Mouse (Mus musculus): Measurements from ENCODE around the gene Isg20. TPM values are rescaled to one million over a fixed set of nuclear protein-coding genes. Genes with fewer than 3 reads are reported as not detected.

Gene Isg20
- total RNA-seq, 2 experiments from 2014 or later = 581 to 792 TPM

GRCm38 (mm10) chr7:78897567-78897966, 15.7 kb upstream of the Isg20 start:
- ATAC-seq (replicated peaks; ENCODE audit: low FRiP score, poor library complexity, severe bottlenecking) = no peak

DNA sequence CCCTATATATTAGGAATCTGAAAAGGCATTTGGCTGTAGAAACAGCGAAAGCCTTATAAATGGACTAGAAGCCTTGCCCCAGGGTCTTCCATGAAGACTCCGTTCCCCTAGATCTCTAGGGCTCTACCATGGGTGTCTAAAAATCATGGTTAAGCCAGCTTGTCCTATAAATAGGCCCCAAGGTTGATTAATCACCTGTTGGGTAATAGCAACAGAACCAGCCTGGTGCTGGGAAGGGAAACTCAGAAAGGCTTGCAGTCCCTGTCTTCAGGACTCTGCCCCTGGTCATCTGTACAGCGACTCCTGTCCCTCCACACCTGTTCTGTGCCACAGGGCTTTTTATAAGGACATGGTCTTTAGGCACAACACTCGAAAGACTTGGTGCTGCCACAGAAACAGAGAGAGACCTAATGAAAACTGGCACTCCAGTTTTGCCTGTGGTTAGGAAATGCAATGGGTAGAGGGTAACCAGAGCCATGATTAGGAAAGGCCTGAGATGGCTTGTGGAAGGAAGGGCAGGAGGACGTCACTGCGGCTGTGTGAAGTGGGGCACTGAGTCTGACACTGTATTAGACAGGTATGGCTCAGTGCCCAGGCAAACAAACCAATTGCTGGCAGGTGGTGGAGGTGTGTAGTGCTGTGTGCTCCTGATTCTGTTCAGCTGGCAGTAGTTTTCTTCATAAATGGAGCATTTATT, 9.9 kb upstream of the Isg20 start:
- no peak for ATAC-seq (replicated peaks; ENCODE audit: low FRiP score, poor library complexity, severe bottlenecking)

- no peak for ATAC-seq (replicated peaks; ENCODE audit: low FRiP score, poor library complexity, severe bottlenecking)
Observed at GRCm38 (mm10) chr7:78904175-78904574, 9.0 kb upstream of the Isg20 start.

DNA sequence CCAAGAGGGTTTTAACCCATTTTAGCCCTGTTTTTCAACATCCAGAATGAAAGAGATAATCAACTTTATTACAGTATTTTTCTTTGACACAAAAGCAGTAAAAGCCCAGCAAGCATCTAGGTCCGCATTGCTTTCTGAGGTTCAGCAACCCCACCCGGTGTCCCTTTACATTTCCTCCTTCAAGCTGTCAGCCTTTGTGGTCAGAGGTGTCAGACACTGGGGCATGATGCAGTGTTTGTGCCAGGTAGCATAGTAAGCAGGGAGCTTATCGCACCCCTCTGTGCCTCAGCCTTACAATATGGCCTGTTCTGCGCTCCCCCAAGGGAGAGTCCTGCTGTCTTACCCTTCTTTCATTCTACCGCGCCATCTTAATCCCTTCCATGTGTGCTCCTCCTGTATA, 4.2 kb upstream of the Isg20 start:
- no peak for ATAC-seq (replicated peaks; ENCODE audit: low FRiP score, poor library complexity, severe bottlenecking)

DNA sequence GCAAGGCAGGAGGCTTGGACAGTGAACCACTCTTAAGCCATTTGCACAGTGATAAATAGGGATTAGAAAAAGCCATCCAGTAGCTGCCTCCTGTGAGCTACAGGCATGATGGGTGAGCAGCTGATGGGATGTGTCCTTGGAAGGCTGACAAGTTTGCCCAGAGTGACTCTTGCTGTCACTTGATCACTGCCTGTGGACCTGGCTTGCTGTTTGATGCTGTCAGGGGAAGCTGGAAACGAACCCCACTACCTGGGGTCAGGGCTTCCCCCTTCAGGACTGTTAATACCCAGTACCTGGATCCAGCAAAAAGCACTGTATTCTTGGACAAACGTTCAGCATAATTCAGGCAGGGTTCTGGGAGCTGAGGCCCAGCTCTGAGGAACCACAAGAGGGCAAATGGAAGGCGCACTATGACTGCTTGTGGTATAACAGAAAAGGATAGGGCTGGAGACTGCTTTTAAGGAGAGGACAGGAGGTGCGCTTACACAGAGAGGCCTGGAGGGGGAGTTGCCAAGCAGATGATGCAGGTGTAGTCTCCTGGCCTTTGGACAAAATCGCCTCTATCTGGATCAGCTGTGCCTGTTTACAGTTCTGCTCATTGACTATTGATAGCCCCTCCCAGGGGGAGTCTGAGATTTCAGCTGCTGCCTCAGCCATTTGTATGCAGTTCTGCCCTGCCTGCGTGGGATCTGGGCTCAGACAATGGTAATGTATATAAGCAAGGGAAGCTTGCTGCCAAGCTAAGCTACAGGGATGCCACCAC, 2.7 kb upstream of the Isg20 start:
- ATAC-seq (replicated peaks; ENCODE audit: low FRiP score, poor library complexity, severe bottlenecking) = no peak

- ATAC-seq (replicated peaks; ENCODE audit: low FRiP score, poor library complexity, severe bottlenecking) = no peak
Observed at GRCm38 (mm10) chr7:78911209-78911608, 2.0 kb upstream of the Isg20 start.

GRCm38 (mm10) chr7:78912253-78912973, 811 bp upstream of the Isg20 start:
- ATAC-seq (replicated peaks; ENCODE audit: low FRiP score, poor library complexity, severe bottlenecking) = 0 out of 2 replicates have a peak, but pooled peaks have one; percentile 6

GRCm38 (mm10) chr7:78913649-78914544, 673 bp downstream of the Isg20 start:
- ATAC-seq (replicated peaks; ENCODE audit: low FRiP score, poor library complexity, severe bottlenecking) = peak; percentile 71

DNA sequence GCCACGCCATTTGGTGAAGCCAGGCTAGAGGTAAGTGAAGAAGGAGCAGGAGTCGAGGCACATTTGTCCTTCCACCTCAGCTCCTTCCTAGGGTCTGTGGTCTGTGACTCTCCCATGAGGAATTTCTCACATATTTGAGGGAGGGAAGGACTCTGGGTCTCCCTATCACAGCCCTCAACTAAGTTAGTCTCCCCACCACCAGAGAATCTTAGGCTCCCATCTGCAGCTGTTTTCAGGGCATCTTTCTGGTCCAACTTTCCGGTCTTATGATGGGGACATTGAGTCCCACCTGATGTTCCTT, 1.3 kb downstream of the Isg20 start:
- ATAC-seq (replicated peaks; ENCODE audit: low FRiP score, poor library complexity, severe bottlenecking) = no peak

GRCm38 (mm10) chr7:78914896-78915510, 1.8 kb downstream of the Isg20 start:
- peak; percentile 41 for ATAC-seq (replicated peaks; ENCODE audit: low FRiP score, poor library complexity, severe bottlenecking)

DNA sequence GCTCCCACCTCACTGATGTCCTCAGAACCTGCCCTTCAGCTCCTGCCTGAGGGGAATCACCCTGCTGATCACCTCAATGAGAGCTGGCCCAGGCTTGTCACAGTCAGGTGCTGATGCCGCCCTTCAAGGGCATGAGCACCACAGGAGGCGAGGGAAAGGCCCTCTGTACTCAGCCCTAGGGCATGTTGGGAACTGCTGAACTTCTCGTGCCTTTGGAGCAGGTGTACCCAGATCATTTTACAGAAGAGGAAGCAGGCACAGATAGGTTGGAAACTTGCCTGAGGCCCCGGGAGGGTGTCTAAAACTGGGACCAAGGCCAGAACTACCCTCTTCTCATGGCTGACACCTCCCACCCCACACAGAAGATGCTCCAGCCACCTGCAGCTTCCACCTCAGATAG, 5.5 kb downstream of the Isg20 start:
- no peak for ATAC-seq (replicated peaks; ENCODE audit: low FRiP score, poor library complexity, severe bottlenecking)

DNA sequence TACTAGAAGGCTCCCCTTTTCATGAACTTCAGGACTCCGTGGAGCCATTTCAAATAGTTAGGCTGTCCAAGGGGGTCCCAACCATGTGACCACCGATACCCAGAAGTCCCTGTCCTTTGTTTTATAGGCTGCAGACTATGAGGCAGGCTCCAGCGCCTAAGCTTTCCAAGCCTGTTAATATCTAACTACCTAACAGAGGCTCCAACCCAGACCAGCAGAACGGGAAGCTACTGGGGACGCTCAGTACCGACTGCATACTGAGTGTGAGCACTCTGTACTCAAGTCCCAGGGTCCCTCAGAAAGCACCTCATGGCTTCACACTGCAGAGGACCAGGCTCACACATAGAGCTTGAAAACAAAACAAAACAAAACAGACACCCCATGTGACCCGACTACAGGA, 9.3 kb downstream of the Isg20 start:
- no peak for ATAC-seq (replicated peaks; ENCODE audit: low FRiP score, poor library complexity, severe bottlenecking)

GRCm38 (mm10) chr7:78924300-78924699, 11.1 kb downstream of the Isg20 start:
- peak; percentile 63 for ATAC-seq (replicated peaks; ENCODE audit: low FRiP score, poor library complexity, severe bottlenecking)

DNA sequence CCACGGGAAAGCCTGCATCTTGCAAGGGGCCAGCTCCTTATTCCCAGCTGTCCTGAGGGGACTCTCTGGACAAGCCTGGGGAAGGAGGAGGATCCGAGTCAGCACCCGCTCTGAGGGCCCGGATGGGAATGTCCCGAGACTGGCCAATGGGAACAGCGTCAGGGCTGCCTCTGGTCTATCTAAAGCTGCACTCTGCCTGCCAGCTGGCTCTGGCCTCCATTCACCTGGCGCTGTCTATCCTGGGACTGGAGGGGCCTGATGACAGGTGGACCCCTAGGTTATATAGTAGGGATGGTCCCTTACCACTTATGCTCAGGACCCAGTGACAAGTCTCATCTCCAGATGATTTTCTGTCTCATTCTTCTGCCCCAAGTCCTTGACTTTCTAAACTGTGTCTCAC, 11.6 kb downstream of the Isg20 start:
- ATAC-seq (replicated peaks; ENCODE audit: low FRiP score, poor library complexity, severe bottlenecking) = no peak

DNA sequence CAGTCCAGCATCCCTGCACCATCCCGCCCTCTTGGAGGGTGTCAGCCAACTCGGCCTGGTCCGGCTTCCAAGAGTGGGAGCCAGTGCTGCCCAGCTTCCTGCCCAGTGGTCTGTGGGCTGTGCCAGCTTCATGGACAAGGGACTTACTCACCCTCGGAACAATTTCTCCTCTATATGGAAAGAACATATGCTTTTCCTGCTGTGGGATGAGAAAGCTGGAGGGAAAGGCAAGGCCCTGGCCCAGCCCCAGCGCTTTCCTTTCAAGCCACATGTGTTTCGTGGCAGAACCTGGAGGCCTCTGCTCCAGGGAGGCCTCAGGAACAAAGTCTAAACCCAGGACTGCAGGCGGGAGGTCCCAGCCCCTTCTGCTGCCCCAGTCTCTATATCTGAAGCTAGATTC, 12.5 kb downstream of the Isg20 start:
- ATAC-seq (replicated peaks; ENCODE audit: low FRiP score, poor library complexity, severe bottlenecking) = no peak

DNA sequence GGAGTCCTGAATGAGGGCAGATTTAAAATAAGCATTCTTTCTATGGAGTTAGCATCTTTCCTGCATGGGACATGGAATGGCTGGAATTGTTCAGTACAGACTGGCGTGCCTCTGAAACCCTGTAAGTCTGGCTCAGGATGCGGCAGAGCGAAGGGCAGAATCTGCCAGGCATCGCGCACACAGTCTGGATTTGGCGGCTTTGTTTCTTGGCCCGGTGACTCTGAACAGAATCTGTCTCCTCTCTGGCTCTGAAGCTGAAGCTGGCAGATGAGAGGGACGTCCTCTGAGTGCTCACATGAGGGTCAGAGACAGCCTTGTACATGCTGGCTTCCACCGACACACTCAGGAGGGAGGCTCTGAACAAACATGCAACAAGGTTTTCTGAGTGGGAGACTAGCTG, 12.9 kb downstream of the Isg20 start:
- no peak for ATAC-seq (replicated peaks; ENCODE audit: low FRiP score, poor library complexity, severe bottlenecking)

DNA sequence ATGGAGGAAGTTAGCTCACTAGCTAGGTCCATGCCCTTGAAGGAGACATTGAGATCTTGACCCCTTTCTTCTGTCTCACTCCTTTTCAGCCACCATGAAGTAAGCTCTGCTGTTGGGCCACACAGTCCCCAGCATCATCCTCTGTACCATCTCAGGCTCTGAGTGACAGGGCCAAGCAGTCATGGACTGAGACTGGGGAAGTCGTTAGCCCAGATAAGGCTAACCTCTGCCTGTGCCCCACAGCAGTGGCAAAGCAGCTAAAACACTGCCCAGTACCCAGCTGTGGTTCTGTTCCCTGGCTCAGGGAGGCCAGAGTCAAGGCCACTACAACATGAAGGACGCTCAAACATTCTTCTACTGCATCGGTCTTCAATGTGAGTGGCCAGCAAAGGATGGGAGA, 14.0 kb downstream of the Isg20 start:
- peak; percentile 58 for ATAC-seq (replicated peaks; ENCODE audit: low FRiP score, poor library complexity, severe bottlenecking)

GRCm38 (mm10) chr7:78938957-78939602, 25.9 kb downstream of the Isg20 start:
- peak; percentile 70 for ATAC-seq (replicated peaks; ENCODE audit: low FRiP score, poor library complexity, severe bottlenecking)

DNA sequence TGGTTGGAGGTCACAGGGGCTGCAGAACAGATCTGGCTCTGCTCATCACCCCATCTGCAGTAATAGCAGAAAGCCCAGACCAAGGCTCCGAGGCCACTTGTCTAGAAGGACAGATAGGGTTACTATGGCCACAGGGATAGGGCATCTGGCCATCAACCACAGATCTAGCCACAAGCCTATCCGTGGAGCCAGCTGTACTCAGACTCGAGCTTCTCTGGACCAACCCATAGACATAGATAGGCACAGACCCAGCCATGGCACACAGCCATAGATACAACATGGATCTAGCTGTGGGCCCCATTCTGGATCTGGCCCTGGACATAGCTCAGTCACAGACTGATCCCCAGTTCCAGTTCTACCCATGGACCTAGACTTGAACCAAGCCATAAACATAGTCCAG, 27.7 kb downstream of the Isg20 start:
- peak; percentile 83 for ATAC-seq (replicated peaks; ENCODE audit: low FRiP score, poor library complexity, severe bottlenecking)

All from erythroblast, adult 5-6 weeks (primary cell).